In genomic region chr1:134045971-134046370, GRCm38 (mm10) we compare ENCODE assay signal across 7 mouse cellular contexts. TPM values are rescaled to one million over a fixed set of nuclear protein-coding genes. Genes with fewer than 3 reads are reported as not detected.
A peak's percentile ranks its signal among the peaks of the same experiment; 100 is the strongest.
DNase-seq lines count a peak whose midpoint lies in the region; ATAC-seq lines count a peak whose summit lies in the region.

No protein-coding gene starts in this region.

- DNase-seq in adrenal gland, postnatal 10 days: peak; percentile 85
- DNase-seq in embryo, embryonic 10.5 days (ENCODE audit: low spot score): peak; percentile 90
- DNase-seq in gastrocnemius, postnatal 36 days: peak; percentile 61 to 68
- peak; percentile 90 for DNase-seq in intestine, embryonic 14.5 days (ENCODE audit: low spot score)
- DNase-seq in left cerebral cortex, postnatal 36 days (ENCODE audit: low spot score in 2 of 2): peak; percentile 80 to 85
- peak; percentile 79 for DNase-seq in midbrain, embryonic 10.5 days (ENCODE audit: low spot score)
- DNase-seq in splenic B cell, adult 2 months (ENCODE audit: low read depth, low spot score): peak; percentile 56

- no peaks in the 10 kb centered on the region for H3K36me3 ChIP-seq in intestine, embryonic 14.5 days (ENCODE audit: control insufficient read depth, insufficient read depth, low read length)
- H3K36me3 ChIP-seq in midbrain, embryonic 10.5 days: no peaks in the 10 kb centered on the region
- no peaks in the 10 kb centered on the region for H3K36me3 ChIP-seq in splenic B cell, adult 2 months (ENCODE audit: control insufficient read depth, insufficient read depth, low read length, poor library complexity, severe bottlenecking)

- no peak overlapping the region for H3K9ac ChIP-seq in intestine, embryonic 14.5 days (ENCODE audit: low read length)

- H3K27me3 ChIP-seq in intestine, embryonic 14.5 days (replicated peaks; ENCODE audit: control insufficient read depth, insufficient read depth, low read length): no peaks in the 10 kb centered on the region
- H3K27me3 ChIP-seq in midbrain, embryonic 10.5 days (ENCODE audit: low read depth, poor library complexity, severe bottlenecking): peaks cover 19% of the 10 kb centered on the region
- peaks cover 4% of the 10 kb centered on the region; the same call in 1 of the 2 replicates for H3K27me3 ChIP-seq in splenic B cell, adult 2 months (ENCODE audit: control insufficient read depth, insufficient read depth, low read length, poor library complexity, severe bottlenecking)

- ATAC-seq in intestine, embryonic 14.5 days (replicated peaks; ENCODE audit: low FRiP score, low TSS enrichment, low read depth): peak; percentile 35; the same call in 1 of the 2 replicates

- H3K4me2 ChIP-seq in intestine, embryonic 14.5 days (ENCODE audit: low read length): peak overlapping the region; percentile 46

- intact Hi-C loops in gastrocnemius, postnatal 36 days (cut with DNase I): loop anchor here (1.0 to 10.0 kb wide), 4 partner anchors 85 to 421 kb away; no protein-coding TSS in a partner anchor
- intact Hi-C loops in left cerebral cortex, postnatal 36 days (cut with DNase I): loop anchor here (2.0 to 5.0 kb wide), 2 partner anchors 85 to 414 kb away; no protein-coding TSS in a partner anchor

- no peak overlapping the region for H3K27ac ChIP-seq in intestine, embryonic 14.5 days (ENCODE audit: low read depth)
- peak overlapping the region; percentile 82 for H3K27ac ChIP-seq in midbrain, embryonic 10.5 days (replicated peaks)

- no peak overlapping the region; the same call in 1 of the 2 replicates for H3K4me3 ChIP-seq in intestine, embryonic 14.5 days (ENCODE audit: low read depth, low read length)
- peak overlapping the region; percentile 50 for H3K4me3 ChIP-seq in midbrain, embryonic 10.5 days

- WGBS in intestine, embryonic 14.5 days: 7% methylated on average over 9 of the region's 9 CpGs
- WGBS in midbrain, embryonic 10.5 days: 6% methylated on average over 9 of the region's 9 CpGs

- H3K9me3 ChIP-seq in intestine, embryonic 14.5 days (ENCODE audit: control insufficient read depth, low read length): no peaks in the 10 kb centered on the region
- H3K9me3 ChIP-seq in midbrain, embryonic 10.5 days (replicated peaks): no peaks in the 10 kb centered on the region

- H3K4me1 ChIP-seq in intestine, embryonic 14.5 days (replicated peaks; ENCODE audit: control insufficient read depth, insufficient read depth, low read length): 0 out of 2 replicates have a peak, but pooled peaks cover 5% of the 10 kb centered on the region
- peaks cover 32% of the 10 kb centered on the region for H3K4me1 ChIP-seq in midbrain, embryonic 10.5 days

RNA-seq across cellular contexts. Expression of gene Fmod, which starts 8.9 kb away (rescaled TPM):
- total RNA-seq in adrenal gland, postnatal 10 days (2021): 10 to 100 TPM; 17.4 to 22.2 TPM
- 10 to 100 TPM; 80.2 to 86.9 TPM for total RNA-seq in gastrocnemius, postnatal 36 days (2021)
- polyA plus RNA-seq in intestine, embryonic 14.5 days (2014; fragmentation: Nextera tagmentation; extraction: Ambion mirVana): 8.2 and 10.4 TPM in 2 replicates
- total RNA-seq in left cerebral cortex, postnatal 36 days (2021): 10 to 100 TPM; 12.7 to 22.2 TPM
- 2.8 and 6.5 TPM in 2 replicates for polyA plus RNA-seq in midbrain, embryonic 10.5 days (2016; fragmentation: Nextera tagmentation; extraction: Ambion mirVana)

RNA-seq across cellular contexts. Expression of gene Btg2, which starts 32.9 kb away (rescaled TPM):
- 10 to 100 TPM; 32.4 to 58.1 TPM for total RNA-seq in adrenal gland, postnatal 10 days (2021)
- 10 to 100 TPM; 31.5 to 54.9 TPM for total RNA-seq in gastrocnemius, postnatal 36 days (2021)
- polyA plus RNA-seq in intestine, embryonic 14.5 days (2014; fragmentation: Nextera tagmentation; extraction: Ambion mirVana): 32.6 and 34.6 TPM in 2 replicates
- 10 to 100 TPM; 12.4 to 44.2 TPM for total RNA-seq in left cerebral cortex, postnatal 36 days (2021)
- 107 and 161 TPM in 2 replicates for polyA plus RNA-seq in midbrain, embryonic 10.5 days (2016; fragmentation: Nextera tagmentation; extraction: Ambion mirVana)
